Mouse (Mus musculus): ENCODE results near the gene Tlx3. TPM values are rescaled to one million over a fixed set of nuclear protein-coding genes. Genes with fewer than 3 reads are reported as not detected.
A peak's percentile ranks its signal among the peaks of the same experiment; 100 is the strongest.

Gene Tlx3
- polyA plus RNA-seq, 1 experiment from 2014 or later, result not detected

DNA sequence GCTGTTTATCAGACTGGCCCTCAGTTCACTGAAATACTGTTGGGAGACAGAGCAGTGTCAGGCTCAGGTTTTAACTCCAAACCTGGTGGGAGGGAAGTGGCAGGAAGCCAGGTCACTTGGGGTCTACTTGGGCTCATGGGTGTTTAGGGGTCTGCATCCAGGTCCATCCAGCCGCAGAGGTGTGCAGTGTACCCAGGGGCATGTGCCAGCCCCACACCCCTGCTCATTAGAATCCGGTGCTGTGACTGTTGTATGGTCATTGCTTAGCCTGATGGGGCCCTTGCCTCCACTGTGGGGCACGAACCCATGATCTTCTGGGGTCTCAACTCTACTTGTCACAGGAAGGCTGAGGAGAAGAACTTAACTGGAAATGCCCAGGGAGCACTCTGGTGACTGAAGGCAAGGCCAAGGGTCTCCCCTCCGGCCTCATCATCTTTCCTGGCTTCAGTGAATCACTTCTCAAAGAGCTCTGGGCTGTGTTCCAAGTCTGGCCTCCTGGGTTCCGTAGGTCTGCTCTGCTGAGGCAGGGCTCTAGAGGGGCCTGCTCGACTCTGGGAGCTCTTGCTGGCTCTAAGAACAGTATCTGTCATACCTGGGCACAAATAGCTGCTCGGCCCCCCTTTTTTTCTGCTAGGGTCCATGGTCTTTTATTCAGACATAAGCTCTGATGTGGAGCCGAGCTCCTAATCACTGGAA lies 14.1 kb upstream of the Tlx3 start:
- H3K9me3 ChIP-seq (ENCODE audit: control insufficient read depth, low read length), result no peaks in the 10 kb centered on the region
- H3K36me3 ChIP-seq (ENCODE audit: control insufficient read depth, insufficient read depth, low read length), result no peaks in the 10 kb centered on the region
- no peak overlapping the region for H3K27ac ChIP-seq (ENCODE audit: low read depth, low read length)
- no peak overlapping the region for H3K4me3 ChIP-seq (ENCODE audit: low read depth, low read length)
- no peak for ATAC-seq (replicated peaks; ENCODE audit: low FRiP score)
- H3K4me1 ChIP-seq (replicated peaks; ENCODE audit: control insufficient read depth, insufficient read depth, low read length), result no peaks in the 10 kb centered on the region
- H3K9ac ChIP-seq (ENCODE audit: low read length), result no peak overlapping the region
- no peak for DNase-seq (ENCODE audit: low spot score)
- 87% methylated on average over 8 of the region's 8 CpGs for WGBS
- H3K4me2 ChIP-seq (ENCODE audit: low read depth, low read length, severe bottlenecking), result no peak overlapping the region
- H3K27me3 ChIP-seq (ENCODE audit: control insufficient read depth, insufficient read depth, low read length), result no peaks in the 10 kb centered on the region

DNA sequence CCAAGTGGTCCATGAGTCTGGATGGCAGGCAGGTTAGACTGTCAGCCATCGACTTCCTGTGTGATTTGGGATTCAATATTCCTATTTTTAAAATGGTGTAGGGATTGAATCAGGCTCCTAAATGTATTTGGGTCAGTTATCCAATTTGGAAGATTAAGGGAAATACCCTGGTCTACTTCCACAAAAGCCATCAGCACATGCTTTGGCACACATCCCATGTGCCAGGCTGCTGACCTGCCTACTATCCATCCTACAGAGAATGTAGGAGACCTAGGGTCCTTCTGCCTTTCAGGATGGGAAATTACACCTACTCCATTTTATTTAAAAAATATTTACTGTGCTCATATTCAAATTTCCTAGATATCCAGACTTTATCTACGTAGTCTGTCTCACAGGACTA lies 4.0 kb upstream of the Tlx3 start:
- Histone ChIP-seq H3K27me3 (ENCODE audit: control insufficient read depth, insufficient read depth, low read length) (peaks cover 46% of the 10 kb centered on the region), H3K9ac (ENCODE audit: low read length) (no peak overlapping the region), H3K4me3 (ENCODE audit: low read depth, low read length) (no peak overlapping the region), H3K4me2 (ENCODE audit: low read depth, low read length, severe bottlenecking) (no peak overlapping the region), H3K9me3 (ENCODE audit: control insufficient read depth, low read length) (no peaks in the 10 kb centered on the region), H3K4me1 (replicated peaks; ENCODE audit: control insufficient read depth, insufficient read depth, low read length) (peaks cover 16% of the 10 kb centered on the region), H3K36me3 (ENCODE audit: control insufficient read depth, insufficient read depth, low read length) (no peaks in the 10 kb centered on the region), H3K27ac (ENCODE audit: low read depth, low read length) (no peak overlapping the region)
- ATAC-seq (replicated peaks; ENCODE audit: low FRiP score) (no peak), DNase-seq (ENCODE audit: low spot score) (no peak)
- 86% methylated on average over 2 of the region's 2 CpGs for WGBS

DNA sequence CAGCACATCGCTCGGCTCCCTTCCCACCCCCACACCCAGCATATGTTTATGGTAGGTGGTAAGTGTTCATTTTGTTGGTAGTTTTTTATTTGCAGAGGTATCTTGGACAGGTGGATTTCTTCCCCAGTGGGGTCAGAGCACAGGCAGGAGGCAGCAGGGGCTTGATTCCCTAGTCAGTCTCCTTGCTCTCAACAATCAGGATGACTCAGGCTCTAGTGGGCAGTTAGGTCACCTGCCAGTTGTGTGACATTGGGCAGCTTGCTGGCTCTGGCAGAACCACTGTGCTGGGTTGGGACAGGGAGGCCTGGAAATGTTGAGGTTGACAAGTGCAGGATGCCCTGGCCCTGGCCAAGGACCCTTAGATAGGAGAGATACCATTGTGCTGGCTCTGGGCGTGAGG lies 1.6 kb upstream of the Tlx3 start:
- H3K27me3 ChIP-seq (ENCODE audit: control insufficient read depth, insufficient read depth, low read length), result peaks cover 71% of the 10 kb centered on the region
- no peaks in the 10 kb centered on the region for H3K9me3 ChIP-seq (ENCODE audit: control insufficient read depth, low read length)
- peaks cover 32% of the 10 kb centered on the region for H3K4me1 ChIP-seq (replicated peaks; ENCODE audit: control insufficient read depth, insufficient read depth, low read length)
- DNase-seq (ENCODE audit: low spot score) (no peak), ATAC-seq (replicated peaks; ENCODE audit: low FRiP score) (no peak)
- 5% methylated on average over 3 of the region's 3 CpGs for WGBS
- H3K27ac ChIP-seq (ENCODE audit: low read depth, low read length), result no peak overlapping the region
- H3K36me3 ChIP-seq (ENCODE audit: control insufficient read depth, insufficient read depth, low read length), result no peaks in the 10 kb centered on the region
- H3K9ac ChIP-seq (ENCODE audit: low read length), result no peak overlapping the region
- H3K4me3 ChIP-seq (ENCODE audit: low read depth, low read length), result no peak overlapping the region
- H3K4me2 ChIP-seq (ENCODE audit: low read depth, low read length, severe bottlenecking), result no peak overlapping the region

DNA sequence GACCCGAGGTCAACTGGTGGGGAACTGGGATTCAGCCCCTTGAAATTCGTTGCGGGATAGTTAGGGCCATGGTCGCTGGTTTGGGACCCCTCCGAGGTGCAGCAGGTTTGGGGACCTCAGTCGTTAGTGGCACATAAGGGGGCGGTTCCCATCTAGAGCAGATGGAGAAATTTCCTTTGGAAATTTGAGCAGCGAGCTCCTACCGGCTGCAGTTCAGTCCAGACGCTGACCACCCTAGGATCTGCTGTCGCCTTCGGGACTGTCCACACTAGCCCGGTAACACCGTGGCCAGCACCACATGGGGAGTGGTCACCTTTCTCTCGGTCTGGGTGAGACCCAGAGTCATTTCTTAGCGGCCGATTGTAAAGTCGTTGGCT lies 928 bp upstream of the Tlx3 start:
- WGBS, result under 1% methylated on average over 18 of the region's 18 CpGs
- H3K4me1 ChIP-seq (replicated peaks; ENCODE audit: control insufficient read depth, insufficient read depth, low read length), result peaks cover 32% of the 10 kb centered on the region
- H3K36me3 ChIP-seq (ENCODE audit: control insufficient read depth, insufficient read depth, low read length), result no peaks in the 10 kb centered on the region
- H3K9me3 ChIP-seq (ENCODE audit: control insufficient read depth, low read length), result no peaks in the 10 kb centered on the region
- H3K4me2 ChIP-seq (ENCODE audit: low read depth, low read length, severe bottlenecking), result peak overlapping the region; percentile 57
- peak overlapping the region; percentile 29 for H3K4me3 ChIP-seq (ENCODE audit: low read depth, low read length)
- peaks cover 77% of the 10 kb centered on the region for H3K27me3 ChIP-seq (ENCODE audit: control insufficient read depth, insufficient read depth, low read length)
- ATAC-seq (replicated peaks; ENCODE audit: low FRiP score) (no peak), DNase-seq (ENCODE audit: low spot score) (no peak)
- no peak overlapping the region for H3K27ac ChIP-seq (ENCODE audit: low read depth, low read length)
- H3K9ac ChIP-seq (ENCODE audit: low read length), result no peak overlapping the region

DNA sequence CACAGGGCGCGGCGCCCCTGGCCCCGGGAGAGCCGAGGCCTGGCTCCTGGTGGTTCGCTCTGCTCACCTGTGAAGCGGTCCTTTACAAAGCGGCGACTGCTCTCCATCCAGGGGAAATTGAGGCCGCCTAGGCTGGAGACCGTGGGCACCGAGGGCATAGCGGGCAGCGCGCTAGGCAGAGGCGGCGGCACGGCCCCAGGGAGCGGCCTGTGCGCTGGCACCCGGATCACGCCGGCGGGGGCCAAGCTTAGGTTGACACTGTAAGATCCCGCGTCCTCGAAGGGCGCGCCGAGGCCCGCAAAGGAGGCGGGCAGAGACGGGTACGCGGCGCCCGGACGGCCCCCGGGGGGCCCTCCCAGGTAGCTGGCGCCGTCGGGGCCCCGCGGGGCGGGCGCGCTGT lies 417 bp downstream of the Tlx3 start:
- Histone ChIP-seq H3K4me3 (ENCODE audit: low read depth, low read length) (peak overlapping the region; percentile 29), H3K27ac (ENCODE audit: low read depth, low read length) (no peak overlapping the region), H3K4me1 (replicated peaks; ENCODE audit: control insufficient read depth, insufficient read depth, low read length) (peaks cover 32% of the 10 kb centered on the region), H3K4me2 (ENCODE audit: low read depth, low read length, severe bottlenecking) (peak overlapping the region; percentile 57), H3K9ac (ENCODE audit: low read length) (no peak overlapping the region), H3K9me3 (ENCODE audit: control insufficient read depth, low read length) (no peaks in the 10 kb centered on the region), H3K36me3 (ENCODE audit: control insufficient read depth, insufficient read depth, low read length) (no peaks in the 10 kb centered on the region), H3K27me3 (ENCODE audit: control insufficient read depth, insufficient read depth, low read length) (peaks cover 91% of the 10 kb centered on the region)
- WGBS, result 3% methylated on average over 36 of the region's 47 CpGs
- DNase-seq (ENCODE audit: low spot score), result peak; percentile 70
- no peak; the same call in none of the 2 replicates for ATAC-seq (replicated peaks; ENCODE audit: low FRiP score)

DNA sequence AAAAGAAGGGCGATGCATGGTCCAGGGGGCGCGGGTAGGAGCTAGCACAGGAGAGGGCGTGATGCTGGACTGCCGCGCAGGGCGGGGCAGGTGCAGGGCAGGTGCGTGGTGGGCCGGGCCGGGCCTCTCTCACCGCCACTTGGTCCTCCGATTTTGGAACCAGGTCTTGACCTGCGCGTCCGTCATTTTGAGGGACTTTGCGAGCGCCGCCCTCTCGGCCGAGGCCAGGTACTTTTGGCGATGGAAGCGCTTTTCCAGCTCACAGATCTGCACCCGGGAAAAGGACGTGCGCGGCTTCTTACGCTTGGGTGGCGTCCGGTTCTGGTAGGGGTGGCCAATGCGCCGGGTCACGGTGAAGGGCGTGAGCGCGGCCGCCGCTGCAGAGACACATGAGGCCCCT lies 1.1 kb downstream of the Tlx3 start:
- no peak overlapping the region for H3K27ac ChIP-seq (ENCODE audit: low read depth, low read length)
- H3K4me1 ChIP-seq (replicated peaks; ENCODE audit: control insufficient read depth, insufficient read depth, low read length), result peaks cover 32% of the 10 kb centered on the region
- DNase-seq (ENCODE audit: low spot score) (peak; percentile 69), ATAC-seq (replicated peaks; ENCODE audit: low FRiP score) (no peak)
- H3K4me2 ChIP-seq (ENCODE audit: low read depth, low read length, severe bottlenecking), result no peak overlapping the region
- no peaks in the 10 kb centered on the region for H3K36me3 ChIP-seq (ENCODE audit: control insufficient read depth, insufficient read depth, low read length)
- no peak overlapping the region for H3K9ac ChIP-seq (ENCODE audit: low read length)
- peaks cover 2% of the 10 kb centered on the region for H3K9me3 ChIP-seq (ENCODE audit: control insufficient read depth, low read length)
- H3K4me3 ChIP-seq (ENCODE audit: low read depth, low read length), result no peak overlapping the region
- peaks cover 95% of the 10 kb centered on the region for H3K27me3 ChIP-seq (ENCODE audit: control insufficient read depth, insufficient read depth, low read length)
- WGBS, result 1% methylated on average over 37 of the region's 37 CpGs

DNA sequence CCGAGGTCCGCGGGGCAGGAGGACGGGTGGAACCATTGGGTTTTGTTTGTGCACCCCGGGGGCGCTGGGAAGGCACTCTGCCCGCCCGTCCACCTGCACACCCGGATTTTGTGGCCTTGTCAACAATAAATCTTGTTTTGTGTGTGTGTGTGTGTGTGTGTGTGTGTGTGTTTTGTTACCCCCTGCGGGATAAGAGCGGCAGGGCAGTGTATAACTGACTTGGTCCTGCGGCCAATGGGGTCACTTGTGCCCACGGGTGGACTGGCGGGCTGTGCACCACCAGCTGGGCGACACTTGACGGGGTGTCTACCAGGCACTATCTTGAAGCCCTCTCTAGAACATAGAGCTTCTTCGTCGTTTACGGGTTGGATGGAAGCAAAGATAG lies 1.8 kb downstream of the Tlx3 start:
- 1% methylated on average over 19 of the region's 19 CpGs for WGBS
- Histone ChIP-seq H3K9ac (ENCODE audit: low read length) (no peak overlapping the region), H3K36me3 (ENCODE audit: control insufficient read depth, insufficient read depth, low read length) (no peaks in the 10 kb centered on the region), H3K4me2 (ENCODE audit: low read depth, low read length, severe bottlenecking) (peak overlapping the region; percentile 53; the same call in 1 of the 2 replicates), H3K4me3 (ENCODE audit: low read depth, low read length) (peak overlapping the region; percentile 26), H3K27me3 (ENCODE audit: control insufficient read depth, insufficient read depth, low read length) (peaks cover 98% of the 10 kb centered on the region), H3K27ac (ENCODE audit: low read depth, low read length) (no peak overlapping the region), H3K4me1 (replicated peaks; ENCODE audit: control insufficient read depth, insufficient read depth, low read length) (peaks cover 32% of the 10 kb centered on the region), H3K9me3 (ENCODE audit: control insufficient read depth, low read length) (peaks cover 4% of the 10 kb centered on the region)
- DNase-seq (ENCODE audit: low spot score) (no peak), ATAC-seq (replicated peaks; ENCODE audit: low FRiP score) (no peak)

DNA sequence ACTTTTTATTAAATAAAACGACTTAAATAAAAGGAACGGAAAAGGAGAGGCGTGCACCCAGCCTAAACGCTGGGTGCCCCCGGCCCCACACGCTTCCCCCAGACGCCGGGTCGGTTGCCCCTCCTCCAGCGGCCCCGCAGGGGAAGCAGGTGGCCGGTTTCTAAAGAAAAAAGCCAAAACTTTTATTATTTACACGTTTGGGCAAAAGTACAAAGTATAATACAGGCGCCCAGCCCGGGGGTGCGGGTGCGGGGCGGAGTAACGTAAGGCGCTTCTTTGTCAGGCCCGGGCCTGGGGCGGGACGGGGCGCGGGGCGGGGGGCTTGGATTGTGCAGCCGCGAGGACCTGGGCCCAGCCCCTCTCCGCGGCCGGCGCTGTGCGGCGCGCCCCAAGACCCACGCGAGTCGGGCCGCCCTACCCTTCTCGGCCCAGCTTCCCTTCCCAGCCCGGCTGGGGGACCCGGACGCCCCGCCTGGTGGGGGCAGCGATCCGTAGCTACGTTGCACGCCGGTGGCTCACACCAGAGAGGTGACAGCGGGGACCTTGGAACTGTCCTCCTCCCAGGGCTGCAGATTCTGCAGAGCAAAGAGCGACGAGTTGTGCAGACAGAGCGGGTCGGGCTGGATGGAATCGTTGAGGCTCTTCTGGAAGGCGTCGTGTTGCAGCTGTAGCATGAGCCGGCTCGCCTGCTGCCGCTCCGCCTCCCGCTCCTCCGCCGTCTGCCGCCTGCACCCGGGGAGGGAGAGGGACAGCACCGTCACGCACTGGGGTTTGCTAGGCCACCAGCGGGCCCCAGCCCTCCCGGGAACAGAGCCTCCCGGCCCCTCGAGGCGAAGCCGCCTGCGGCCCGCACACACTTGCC lies 2.4 kb downstream of the Tlx3 start:
- Histone ChIP-seq H3K27me3 (ENCODE audit: control insufficient read depth, insufficient read depth, low read length) (peaks cover 99% of the 10 kb centered on the region), H3K27ac (ENCODE audit: low read depth, low read length) (no peak overlapping the region), H3K4me2 (ENCODE audit: low read depth, low read length, severe bottlenecking) (peak overlapping the region; percentile 53), H3K9ac (ENCODE audit: low read length) (peak overlapping the region; percentile 20; the same call in 1 of the 2 replicates), H3K4me1 (replicated peaks; ENCODE audit: control insufficient read depth, insufficient read depth, low read length) (peaks cover 32% of the 10 kb centered on the region), H3K9me3 (ENCODE audit: control insufficient read depth, low read length) (peaks cover 4% of the 10 kb centered on the region), H3K36me3 (ENCODE audit: control insufficient read depth, insufficient read depth, low read length) (no peaks in the 10 kb centered on the region), H3K4me3 (ENCODE audit: low read depth, low read length) (peak overlapping the region; percentile 26)
- under 1% methylated on average over 73 of the region's 76 CpGs for WGBS
- ATAC-seq (replicated peaks; ENCODE audit: low FRiP score), result peak; percentile 34
- DNase-seq (ENCODE audit: low spot score), result peak; percentile 77
